Mouse (Mus musculus) E14TG2a.4 (cell line): ENCODE results near the gene Rassf1.

Source experiments
- CTCF ChIP-seq: conservative IDR thresholded peaks from 2 replicates; pipeline ENCODE4 v1.5.1; 2014; ENCODE audit warnings: low read length
- NANOG ChIP-seq: IDR thresholded peaks from 2 replicates; pipeline ENCODE4 v1.6.1; 2014; ENCODE audit warnings: borderline replicate concordance, low read length, mixed read lengths
- POU5F1 ChIP-seq: IDR thresholded peaks from 2 replicates; pipeline ENCODE4 v1.6.1; 2014; ENCODE audit warnings: low read length, borderline replicate concordance

DNA sequence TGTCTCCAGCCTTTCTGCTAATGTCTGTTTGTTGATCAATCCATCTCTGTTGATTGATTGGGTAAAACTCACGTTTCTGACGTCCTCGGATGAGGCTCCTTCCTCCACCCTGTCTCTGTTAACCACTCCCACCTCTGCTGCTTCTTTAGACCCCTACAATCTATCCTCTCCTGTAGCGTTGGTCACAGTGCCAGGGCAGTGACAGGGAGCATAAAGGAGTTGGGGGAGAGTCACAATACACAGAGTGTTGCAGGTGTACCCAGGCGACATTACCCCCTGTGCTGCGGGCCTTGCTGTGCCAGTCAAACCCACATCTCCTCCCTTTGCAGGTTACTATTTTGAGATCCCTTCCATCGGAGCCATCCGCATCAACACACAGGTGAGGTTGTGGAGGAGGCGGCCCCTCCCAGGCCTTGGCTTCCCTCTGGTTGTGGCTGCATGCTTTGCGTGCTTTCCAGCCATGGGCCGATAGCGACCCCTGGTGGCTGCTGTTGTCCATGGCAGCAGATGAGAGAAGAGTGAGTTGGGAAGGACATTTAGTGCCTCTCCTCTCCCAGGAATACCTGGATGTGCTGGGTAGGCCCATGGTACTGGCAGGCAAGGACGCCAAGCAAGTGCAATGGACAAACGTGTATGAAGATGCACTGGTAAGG, 36.9 kb upstream of the Rassf1 start:
- TF ChIP-seq CTCF (peak; percentile 91), POU5F1 (no peak), NANOG (no peak)
